Mouse (Mus musculus) natural killer cell, adult 2 months (primary cell): ENCODE results near the gene Flnc.

ENCODE experiments used
- DNase-seq, 2 experiments: peaks; one replicate each; pipeline ENCODE4 v3.0.0; 2022; ENCODE audit warnings: low spot score in 2 of 2

Gene Flnc

DNA sequence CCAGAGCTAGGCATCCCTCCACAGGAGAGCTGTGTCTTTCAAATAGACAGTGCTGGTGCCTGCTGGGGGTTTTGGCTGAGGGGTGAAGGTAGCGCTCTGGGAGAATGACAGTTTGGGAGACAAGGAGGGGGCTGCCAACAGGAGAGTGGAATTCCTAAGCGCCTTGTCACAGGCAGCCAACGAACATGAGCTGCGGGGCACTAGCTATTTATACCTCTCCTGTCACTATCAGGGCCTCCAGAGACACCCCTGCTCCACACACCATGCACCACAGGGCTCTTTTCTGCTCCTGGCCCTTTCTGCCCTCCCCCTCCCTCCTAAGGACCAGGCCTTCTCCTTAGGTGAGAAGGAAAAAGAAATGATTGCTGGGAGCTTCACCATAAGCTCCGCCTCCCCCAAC, 1.6 kb upstream of the Flnc start:
- DNase-seq, result no peak

DNA sequence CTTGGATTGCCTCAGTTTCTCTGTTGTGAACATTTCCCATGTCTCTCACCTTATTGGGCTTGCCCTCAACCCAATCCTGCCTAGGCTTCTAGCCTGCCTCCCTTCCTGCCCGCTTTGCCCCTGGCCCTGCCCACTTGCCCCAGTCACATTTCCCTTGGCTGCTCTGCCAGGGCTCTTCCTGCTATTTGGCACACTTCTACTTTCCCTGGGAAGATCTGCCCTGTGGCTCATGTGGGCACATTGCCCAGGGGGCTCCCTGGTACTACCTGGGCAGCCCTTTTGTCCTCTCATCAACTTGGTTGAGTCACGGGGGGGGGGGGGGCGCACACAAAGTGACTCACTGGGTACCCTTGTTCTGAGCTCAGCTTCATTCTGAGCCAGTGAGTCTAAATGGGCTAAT, 900 bp upstream of the Flnc start:
- DNase-seq, result no peak

DNA sequence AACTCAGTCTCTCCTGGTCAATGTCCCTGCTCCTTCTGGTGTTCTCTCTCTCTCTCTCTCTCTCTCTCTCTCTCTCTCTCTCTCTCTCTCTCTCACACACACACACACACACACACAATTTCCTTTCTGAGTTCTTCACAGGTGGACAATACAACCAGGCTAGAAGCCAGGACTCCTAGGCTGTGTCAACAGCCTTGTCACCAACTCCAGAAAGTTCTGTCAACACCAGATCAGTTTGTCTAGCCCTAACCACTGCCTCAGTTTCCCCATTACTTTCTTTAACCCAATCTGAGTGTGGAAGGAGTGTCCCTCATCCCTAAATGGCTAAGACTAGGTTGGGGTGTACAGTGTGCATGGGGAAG, 399 bp upstream of the Flnc start:
- no peak for DNase-seq

- no peak for DNase-seq
Measured at GRCm38 (mm10) chr6:29433804-29434795, 1.0 kb downstream of the Flnc start.

DNA sequence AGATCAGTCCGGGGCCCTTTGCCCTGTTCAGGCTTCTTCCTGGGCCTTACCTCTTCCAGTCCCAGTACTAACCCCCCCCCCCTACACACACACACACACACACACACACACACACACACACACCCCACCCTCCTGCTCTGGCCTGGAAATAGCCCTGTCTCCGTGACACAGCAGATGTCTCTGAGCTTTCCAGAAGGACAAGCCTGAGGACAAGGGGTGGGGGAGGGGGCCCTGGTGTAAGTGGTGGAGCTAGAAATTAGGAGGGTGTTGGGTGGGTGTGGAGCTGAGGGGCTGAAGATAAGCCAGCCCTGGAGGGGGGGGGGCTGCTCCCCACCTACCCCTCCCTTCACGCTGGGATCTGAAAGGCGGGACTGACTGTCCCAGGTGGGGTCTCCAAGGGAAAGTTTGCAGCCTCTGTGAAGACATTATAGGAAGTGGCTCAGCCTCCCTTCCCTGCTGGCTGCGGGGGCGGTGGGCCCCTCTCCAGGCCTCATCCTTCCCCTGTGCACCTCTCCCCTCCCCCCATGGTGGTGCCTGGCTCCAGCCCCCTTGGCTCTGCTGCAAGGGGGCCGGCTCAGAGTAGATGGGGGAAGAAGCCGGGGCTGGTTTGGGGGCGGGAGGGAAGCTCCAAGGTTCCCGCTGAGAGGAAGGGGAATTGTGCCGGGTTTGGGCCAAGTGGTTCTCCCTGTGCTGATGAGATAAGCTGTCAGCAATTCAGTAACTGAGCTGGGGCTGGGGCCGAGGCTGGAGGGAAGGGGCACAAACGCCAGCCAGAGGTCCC, 2.0 kb downstream of the Flnc start:
- DNase-seq, result no peak

GRCm38 (mm10) chr6:29435940-29436451, 2.9 kb downstream of the Flnc start:
- no peak for DNase-seq

DNA sequence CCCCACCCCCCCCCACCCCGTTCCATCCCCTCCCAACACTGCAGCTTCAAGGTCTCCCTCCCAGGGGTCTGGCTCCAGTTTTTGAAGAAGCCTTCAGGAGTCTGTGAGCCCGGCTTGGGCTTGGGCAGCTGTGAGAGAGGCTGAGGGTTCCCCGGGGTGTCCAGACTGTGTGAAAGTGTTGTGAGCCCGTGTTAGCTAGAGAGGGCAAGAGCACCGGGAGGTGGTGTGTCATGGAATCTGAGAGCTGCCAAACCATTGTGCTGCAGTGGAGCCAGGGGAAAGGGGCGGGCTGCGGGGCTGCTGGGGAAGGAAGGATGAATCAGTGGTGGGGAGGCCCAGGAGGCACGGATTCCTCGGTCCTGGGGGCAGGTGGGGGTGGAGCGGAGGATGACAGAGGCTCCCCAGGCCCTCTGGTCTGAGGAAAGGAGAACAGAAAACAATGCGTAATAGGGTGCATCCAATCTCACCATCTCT, 3.4 kb downstream of the Flnc start:
- DNase-seq, result no peak

GRCm38 (mm10) chr6:29439251-29439650, 6.2 kb downstream of the Flnc start:
- no peak for DNase-seq

DNA sequence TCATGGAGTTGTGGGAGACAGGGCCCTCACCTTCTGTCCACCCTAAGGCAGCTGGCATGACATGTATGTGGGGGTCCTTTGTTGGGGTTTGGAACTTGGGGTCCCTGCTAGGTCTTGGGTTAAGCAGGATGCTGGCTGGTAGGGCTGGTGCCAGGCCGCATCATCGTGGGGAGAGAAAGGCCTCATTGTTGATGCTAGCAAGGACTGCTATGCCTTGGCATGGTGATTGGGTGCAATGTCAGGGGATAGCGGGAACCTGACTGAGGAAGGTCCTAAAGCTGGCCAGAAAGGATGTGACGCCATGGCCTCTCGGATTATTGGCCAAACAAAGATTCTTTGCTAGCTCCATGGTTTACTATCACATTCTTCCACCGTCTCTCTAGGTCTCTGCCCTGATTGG, 6.7 kb downstream of the Flnc start:
- DNase-seq, result no peak

DNA sequence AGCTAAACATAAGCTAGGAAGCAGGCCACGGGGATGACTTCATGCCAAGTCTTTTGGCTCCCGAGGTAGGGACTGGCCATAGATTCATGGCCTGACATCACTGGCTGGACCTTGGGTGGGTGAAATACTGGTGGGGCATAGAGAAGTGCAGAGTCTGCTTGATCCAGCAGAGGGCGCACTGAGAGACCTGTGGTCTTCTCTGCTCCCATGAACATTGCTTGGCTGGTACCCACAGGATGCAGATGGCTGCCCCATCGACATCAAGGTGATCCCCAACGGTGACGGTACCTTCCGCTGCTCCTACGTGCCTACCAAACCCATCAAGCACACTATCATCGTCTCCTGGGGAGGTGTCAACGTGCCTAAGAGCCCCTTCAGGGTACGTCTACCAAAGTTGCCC, 11.7 kb downstream of the Flnc start:
- peak; percentile 12 to 48 for DNase-seq

- no peak for DNase-seq
Measured at GRCm38 (mm10) chr6:29445354-29445753, 12.3 kb downstream of the Flnc start.

- no peak for DNase-seq
Measured at GRCm38 (mm10) chr6:29449858-29450257, 16.8 kb downstream of the Flnc start.

GRCm38 (mm10) chr6:29450667-29451066, 17.6 kb downstream of the Flnc start:
- no peak for DNase-seq

GRCm38 (mm10) chr6:29461502-29461901, 28.4 kb downstream of the Flnc start:
- DNase-seq, result no peak

DNA sequence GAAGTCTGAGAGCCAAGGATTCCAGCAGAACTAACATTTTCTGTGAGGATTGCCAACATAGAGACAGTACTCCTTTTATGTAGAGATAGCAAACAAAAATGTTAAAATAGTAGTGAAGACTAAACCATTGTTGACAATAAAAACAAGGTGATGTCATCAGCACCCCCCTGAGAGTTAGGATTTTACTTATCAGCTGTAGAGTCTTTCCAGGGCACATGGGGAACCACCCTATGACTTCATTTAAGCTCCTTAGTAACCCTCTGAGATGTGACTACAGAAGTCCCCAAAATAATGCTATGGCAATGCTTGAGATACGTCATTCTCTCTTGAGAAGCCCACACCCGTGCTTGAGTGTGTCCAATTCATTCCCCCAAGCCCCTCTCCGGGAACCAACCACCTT, 30.3 kb downstream of the Flnc start:
- DNase-seq, result no peak

DNA sequence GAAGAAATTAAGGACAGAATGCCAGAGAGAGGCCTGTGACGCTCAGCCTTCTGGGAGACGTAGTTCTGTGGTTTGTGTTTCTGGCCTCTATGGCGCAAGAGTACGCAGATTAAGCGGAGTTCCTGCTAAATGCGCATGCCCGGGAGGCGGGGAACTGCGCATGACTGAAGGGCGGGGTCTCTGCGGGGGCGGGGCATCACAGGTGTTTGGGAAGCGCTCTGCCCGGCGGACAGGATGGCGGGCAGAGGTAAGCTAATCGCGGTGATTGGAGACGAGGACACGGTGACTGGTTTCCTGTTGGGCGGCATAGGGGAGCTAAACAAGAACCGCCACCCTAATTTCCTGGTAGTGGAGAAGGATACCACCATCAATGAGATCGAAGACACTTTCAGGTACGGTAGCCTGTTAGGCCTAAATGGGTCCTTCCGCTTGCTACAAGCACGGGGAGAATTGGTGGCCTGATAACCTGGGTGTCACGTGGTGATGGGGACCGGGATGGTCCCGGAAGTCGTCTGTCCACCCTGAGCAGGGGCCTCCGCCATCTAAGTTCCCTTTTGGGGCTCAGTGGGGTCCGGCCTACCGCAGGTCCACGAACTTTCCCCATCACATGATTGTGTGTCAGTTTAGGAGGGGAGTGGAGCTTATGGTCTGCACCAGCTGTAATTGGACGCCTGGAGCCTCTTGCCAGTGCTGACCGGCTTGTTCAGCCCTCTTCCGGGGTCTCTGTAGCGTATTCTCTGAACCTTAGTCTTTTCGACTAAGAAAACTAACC, 34.7 kb downstream of the Flnc start, which contains the start of gene Atp6v1f:
Atp6v1f (plus strand) TSS at position 136 of the 772 bp plus-strand sequence.
- peak; percentile 90 to 93 for DNase-seq

- DNase-seq, result no peak
Measured at GRCm38 (mm10) chr6:29468851-29469250, 35.8 kb downstream of the Flnc start.

GRCm38 (mm10) chr6:29471137-29471536, 38.1 kb downstream of the Flnc start, which contains the start of gene Atp6v1fnb:
TSS of gene Atp6v1fnb (plus strand) at chr6:29471437.
- DNase-seq, result no peak

DNA sequence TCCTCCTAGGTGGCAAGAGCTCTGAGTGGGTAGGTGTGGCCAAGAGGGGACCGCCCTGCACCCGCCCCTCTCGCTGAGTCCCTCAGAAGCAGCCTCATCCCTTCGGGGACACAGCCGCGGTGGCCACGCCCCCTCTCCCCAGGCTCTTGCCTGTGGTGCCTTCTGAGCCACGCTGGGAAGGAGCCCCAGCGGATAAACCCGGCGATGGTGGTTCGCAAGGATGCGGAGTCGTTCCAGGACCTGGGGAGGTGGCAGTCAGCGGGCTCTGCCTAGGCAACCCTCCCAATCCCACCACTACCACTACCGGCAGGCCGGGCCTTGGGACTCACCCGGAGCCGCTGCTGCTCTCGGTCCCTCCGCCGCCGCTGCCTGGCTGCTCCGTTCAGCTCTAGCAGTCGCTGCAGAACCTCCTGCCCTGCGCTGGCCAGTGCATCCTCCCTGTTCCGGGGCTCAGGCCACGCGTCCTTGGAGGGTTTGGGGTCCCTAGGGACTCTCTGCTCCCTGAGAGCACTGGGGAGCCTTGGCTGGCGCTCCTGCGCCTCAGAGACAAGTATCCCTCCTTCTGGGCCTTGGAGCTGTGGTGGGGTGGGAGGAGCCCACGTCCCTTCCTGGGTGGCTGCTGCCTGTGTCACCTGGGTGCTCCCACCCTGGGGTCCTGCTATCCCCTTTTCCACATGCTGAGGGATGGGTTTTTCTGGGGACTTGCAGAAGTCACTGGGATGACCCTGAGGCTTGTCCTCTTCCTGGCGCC, 41.1 kb downstream of the Flnc start:
- peak; percentile 42 to 57 for DNase-seq

DNA sequence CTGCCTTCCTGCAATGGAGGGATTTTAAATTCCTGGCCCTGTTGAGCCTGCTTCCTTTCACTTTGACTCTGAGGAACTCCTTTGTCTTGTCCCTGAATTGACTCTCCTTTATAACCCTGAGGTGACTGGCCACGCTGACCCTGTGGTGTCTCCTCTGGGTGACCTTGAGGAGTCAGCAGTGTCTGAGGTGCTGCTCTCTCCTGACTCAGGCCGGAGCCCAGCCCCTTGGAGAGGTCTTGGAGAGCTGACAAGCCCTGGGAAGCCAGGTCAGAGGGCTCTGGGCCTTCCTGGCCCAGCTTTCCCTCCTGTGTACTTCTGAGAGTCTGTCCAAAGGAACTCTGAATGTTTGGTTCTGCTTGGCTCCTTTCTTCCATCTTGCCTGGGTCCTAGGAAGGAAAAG, 41.7 kb downstream of the Flnc start:
- DNase-seq, result no peak

DNA sequence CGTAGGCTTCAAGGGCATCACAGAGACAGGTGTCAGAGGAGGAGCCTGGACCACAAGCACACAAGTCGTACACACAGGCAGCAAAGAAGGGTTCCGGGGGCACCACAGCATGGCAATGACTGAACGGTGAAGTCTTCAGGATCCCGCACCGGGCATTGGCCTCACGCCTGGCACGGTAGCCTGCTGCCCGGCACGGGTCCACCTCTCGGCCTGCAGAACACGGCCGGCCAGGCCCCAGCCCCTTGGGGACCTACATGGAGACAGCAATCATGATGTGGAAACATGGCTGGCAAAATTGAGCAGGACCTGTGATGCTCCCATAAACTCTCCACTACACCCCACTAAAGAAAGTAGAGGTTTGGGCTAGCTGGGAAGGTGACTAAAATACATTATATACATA, 49.6 kb downstream of the Flnc start:
- DNase-seq, result no peak
